Mouse (Mus musculus): ENCODE data around the gene Hist1h3f. TPM values are rescaled to one million over a fixed set of nuclear protein-coding genes. Genes with fewer than 3 reads are reported as not detected.
"Not testable (repeated sequence)": the region's sequence is repeated elsewhere in the genome, so short reads cannot be mapped to it uniquely, and the experiment has no call there.

Gene Hist1h3f
- polyA plus RNA-seq, 1 experiment from 2014 or later, result 1.1 TPM

GRCm38 (mm10) chr13:23561883-23562659, 18.2 kb downstream of the Hist1h3f start, which contains the start of gene Hist1h3e:
Gene Hist1h3e (minus strand): TSS chr13:23562369.
- not testable (repeated sequence) for H3K4me1 ChIP-seq (replicated peaks; ENCODE audit: control insufficient read depth, insufficient read depth, low read length); H3K36me3 ChIP-seq (ENCODE audit: control insufficient read depth, insufficient read depth, low read length); H3K27me3 ChIP-seq (ENCODE audit: control insufficient read depth, insufficient read depth, low read length); H3K9me3 ChIP-seq (ENCODE audit: control insufficient read depth, low read length)
- Histone ChIP-seq H3K4me3 (ENCODE audit: low read depth, low read length) (peak within 1 kb of the TSS; percentile 31), H3K9ac (ENCODE audit: low read depth, low read length) (peak within 1 kb of the TSS; percentile 66), H3K4me2 (replicated peaks; ENCODE audit: low read depth, low read length) (peak within 1 kb of the TSS; percentile 58), H3K27ac (ENCODE audit: low read depth, low read length) (peak within 1 kb of the TSS; percentile 95)
- 1% methylated on average over 37 of the region's 67 CpGs for WGBS
- DNase-seq (ENCODE audit: low spot score), result peak; percentile 96
- peak; percentile 99 for ATAC-seq (ENCODE audit: low FRiP score)

- peak; percentile 53 for ATAC-seq (ENCODE audit: low FRiP score)
- no peaks in the 10 kb centered on the region for H3K4me1 ChIP-seq (replicated peaks; ENCODE audit: control insufficient read depth, insufficient read depth, low read length)
- no peaks in the 10 kb centered on the region for H3K36me3 ChIP-seq (ENCODE audit: control insufficient read depth, insufficient read depth, low read length)
- H3K9ac ChIP-seq (ENCODE audit: low read depth, low read length), result peak overlapping the region; percentile 66
- no peaks in the 10 kb centered on the region for H3K9me3 ChIP-seq (ENCODE audit: control insufficient read depth, low read length)
- DNase-seq (ENCODE audit: low spot score), result peak; percentile 76
- H3K27me3 ChIP-seq (ENCODE audit: control insufficient read depth, insufficient read depth, low read length), result no peaks in the 10 kb centered on the region
- peak overlapping the region; percentile 58 for H3K4me2 ChIP-seq (replicated peaks; ENCODE audit: low read depth, low read length)
- WGBS, result 3% methylated on average over 18 of the region's 18 CpGs
- peak overlapping the region; percentile 95 for H3K27ac ChIP-seq (ENCODE audit: low read depth, low read length)
- peak overlapping the region; percentile 31 for H3K4me3 ChIP-seq (ENCODE audit: low read depth, low read length)
Observed at GRCm38 (mm10) chr13:23562699-23563462, 19.0 kb downstream of the Hist1h3f start.

- Histone ChIP-seq H3K27ac (ENCODE audit: low read depth, low read length) (0 out of 2 replicates have a peak overlapping the region, but pooled peaks have one; percentile 3), H3K4me3 (ENCODE audit: low read depth, low read length) (no peak overlapping the region), H3K9me3 (ENCODE audit: control insufficient read depth, low read length) (no peaks in the 10 kb centered on the region), H3K27me3 (ENCODE audit: control insufficient read depth, insufficient read depth, low read length) (no peaks in the 10 kb centered on the region), H3K4me2 (replicated peaks; ENCODE audit: low read depth, low read length) (no peak overlapping the region), H3K36me3 (ENCODE audit: control insufficient read depth, insufficient read depth, low read length) (no peaks in the 10 kb centered on the region), H3K4me1 (replicated peaks; ENCODE audit: control insufficient read depth, insufficient read depth, low read length) (no peaks in the 10 kb centered on the region), H3K9ac (ENCODE audit: low read depth, low read length) (no peak overlapping the region)
- ATAC-seq (ENCODE audit: low FRiP score), result no peak
- 84% methylated on average over 2 of the region's 2 CpGs for WGBS
- DNase-seq (ENCODE audit: low spot score), result no peak
Observed at GRCm38 (mm10) chr13:23564482-23564881, 20.6 kb downstream of the Hist1h3f start.

- WGBS, result 3% methylated on average over 24 of the region's 41 CpGs
- H3K27ac ChIP-seq (ENCODE audit: low read depth, low read length), result peak overlapping the region; percentile 90
- not testable (repeated sequence) for H3K36me3 ChIP-seq (ENCODE audit: control insufficient read depth, insufficient read depth, low read length); DNase-seq (ENCODE audit: low spot score); H3K4me1 ChIP-seq (replicated peaks; ENCODE audit: control insufficient read depth, insufficient read depth, low read length); ATAC-seq (ENCODE audit: low FRiP score); H3K9me3 ChIP-seq (ENCODE audit: control insufficient read depth, low read length); H3K27me3 ChIP-seq (ENCODE audit: control insufficient read depth, insufficient read depth, low read length)
- H3K4me3 ChIP-seq (ENCODE audit: low read depth, low read length), result peak overlapping the region; percentile 32
- peak overlapping the region; percentile 45 for H3K9ac ChIP-seq (ENCODE audit: low read depth, low read length)
- peak overlapping the region; percentile 44 for H3K4me2 ChIP-seq (replicated peaks; ENCODE audit: low read depth, low read length)
Observed at GRCm38 (mm10) chr13:23570261-23571021, 26.6 kb downstream of the Hist1h3f start.

GRCm38 (mm10) chr13:23571022-23571503, 27.2 kb downstream of the Hist1h3f start, which contains the start of the genes Hist1h2ae and Hist1h2bg:
Gene Hist1h2ae (minus strand): TSS chr13:23571220.
Gene Hist1h2bg (plus strand): TSS chr13:23571396.
- ATAC-seq (ENCODE audit: low FRiP score), result peak; percentile 91
- Histone ChIP-seq H3K27ac (ENCODE audit: low read depth, low read length) (peak within 1 kb of the TSS; percentile 94), H3K36me3 (ENCODE audit: control insufficient read depth, insufficient read depth, low read length) (no peaks in the 10 kb centered on the region), H3K4me2 (replicated peaks; ENCODE audit: low read depth, low read length) (peak within 1 kb of the TSS; percentile 63), H3K4me3 (ENCODE audit: low read depth, low read length) (peak within 1 kb of the TSS; percentile 39), H3K9me3 (ENCODE audit: control insufficient read depth, low read length) (no peaks in the 10 kb centered on the region), H3K9ac (ENCODE audit: low read depth, low read length) (peak within 1 kb of the TSS; percentile 65), H3K27me3 (ENCODE audit: control insufficient read depth, insufficient read depth, low read length) (no peaks in the 10 kb centered on the region), H3K4me1 (replicated peaks; ENCODE audit: control insufficient read depth, insufficient read depth, low read length) (no peaks in the 10 kb centered on the region)
- DNase-seq (ENCODE audit: low spot score), result peak; percentile 80
- WGBS, result under 1% methylated on average over 17 of the region's 18 CpGs

GRCm38 (mm10) chr13:23571504-23572217, 27.8 kb downstream of the Hist1h3f start:
- not testable (repeated sequence) for H3K4me1 ChIP-seq (replicated peaks; ENCODE audit: control insufficient read depth, insufficient read depth, low read length); H3K27me3 ChIP-seq (ENCODE audit: control insufficient read depth, insufficient read depth, low read length); ATAC-seq (ENCODE audit: low FRiP score); H3K36me3 ChIP-seq (ENCODE audit: control insufficient read depth, insufficient read depth, low read length); H3K9me3 ChIP-seq (ENCODE audit: control insufficient read depth, low read length)
- H3K27ac ChIP-seq (ENCODE audit: low read depth, low read length), result peak overlapping the region; percentile 94
- peak overlapping the region; percentile 63 for H3K4me2 ChIP-seq (replicated peaks; ENCODE audit: low read depth, low read length)
- peak overlapping the region; percentile 65 for H3K9ac ChIP-seq (ENCODE audit: low read depth, low read length)
- peak overlapping the region; percentile 39 for H3K4me3 ChIP-seq (ENCODE audit: low read depth, low read length)
- peak; percentile 61 for DNase-seq (ENCODE audit: low spot score)
- 1% methylated on average over 8 of the region's 34 CpGs for WGBS

GRCm38 (mm10) chr13:23572218-23573033, 28.6 kb downstream of the Hist1h3f start:
- Histone ChIP-seq H3K36me3 (ENCODE audit: control insufficient read depth, insufficient read depth, low read length) (no peaks in the 10 kb centered on the region), H3K9ac (ENCODE audit: low read depth, low read length) (peak overlapping the region; percentile 65; the same call in 1 of the 2 replicates), H3K9me3 (ENCODE audit: control insufficient read depth, low read length) (no peaks in the 10 kb centered on the region), H3K4me2 (replicated peaks; ENCODE audit: low read depth, low read length) (peak overlapping the region; percentile 63), H3K4me3 (ENCODE audit: low read depth, low read length) (peak overlapping the region; percentile 39), H3K4me1 (replicated peaks; ENCODE audit: control insufficient read depth, insufficient read depth, low read length) (peaks cover 2% of the 10 kb centered on the region; the same call in 1 of the 2 replicates), H3K27me3 (ENCODE audit: control insufficient read depth, insufficient read depth, low read length) (no peaks in the 10 kb centered on the region), H3K27ac (ENCODE audit: low read depth, low read length) (peak overlapping the region; percentile 94)
- ATAC-seq (ENCODE audit: low FRiP score) (no peak), DNase-seq (ENCODE audit: low spot score) (no peak)
- WGBS, result 41% methylated on average over 2 of the region's 2 CpGs

All from hindbrain, embryonic 11.5 days (tissue).